Mouse (Mus musculus) MN1 (cell line): ENCODE data around the gene Oscp1.
"Not testable (repeated sequence)": the region's sequence is repeated elsewhere in the genome, so short reads cannot be mapped to it uniquely, and the experiment has no call there.

Source experiments
- DNase-seq: peaks from one replicate; pipeline ENCODE4 v3.0.0-alpha.2; 2016; ENCODE audit warnings: low spot score

Oscp1 gene

DNA sequence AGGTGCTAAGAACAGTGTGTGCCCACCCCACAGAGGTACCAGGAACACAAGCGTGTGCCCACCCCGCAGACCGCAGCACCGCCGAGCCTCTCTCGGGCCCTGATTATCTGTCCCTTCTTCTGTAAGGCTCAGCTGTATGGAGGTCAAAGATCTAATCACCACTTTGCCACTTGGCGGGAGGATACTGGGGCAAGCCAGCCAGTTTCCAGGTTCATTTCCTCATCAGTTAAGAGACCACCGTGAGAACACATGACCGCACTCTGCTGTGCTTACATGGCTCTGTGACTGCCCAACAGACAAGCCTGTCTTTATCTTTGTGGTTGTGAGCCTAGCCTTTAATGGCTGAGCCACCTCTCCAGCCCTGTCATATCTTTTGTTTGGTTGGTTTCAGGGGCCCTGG is 24.7 kb downstream of the Oscp1 start:
- no peak for DNase-seq

DNA sequence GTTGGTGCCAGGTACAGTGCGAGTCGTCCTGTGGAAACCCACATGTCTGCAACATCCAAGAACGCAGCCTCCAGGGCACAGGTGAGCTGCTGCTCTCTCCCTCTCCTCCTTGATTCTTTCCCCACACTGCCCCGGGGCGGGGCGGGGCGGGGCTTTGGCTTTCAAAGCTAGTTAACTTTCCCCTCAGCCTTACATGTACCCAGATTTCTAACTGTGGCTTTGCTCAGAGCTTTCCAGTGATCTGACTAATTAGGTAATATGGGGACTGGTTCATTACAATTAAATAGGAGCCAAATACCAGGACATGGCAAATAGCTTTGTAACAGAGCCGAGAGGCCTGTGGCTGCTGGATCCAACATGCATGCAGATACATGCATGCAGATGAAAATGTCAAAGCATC is 26.0 kb downstream of the Oscp1 start:
- no peak for DNase-seq

DNA sequence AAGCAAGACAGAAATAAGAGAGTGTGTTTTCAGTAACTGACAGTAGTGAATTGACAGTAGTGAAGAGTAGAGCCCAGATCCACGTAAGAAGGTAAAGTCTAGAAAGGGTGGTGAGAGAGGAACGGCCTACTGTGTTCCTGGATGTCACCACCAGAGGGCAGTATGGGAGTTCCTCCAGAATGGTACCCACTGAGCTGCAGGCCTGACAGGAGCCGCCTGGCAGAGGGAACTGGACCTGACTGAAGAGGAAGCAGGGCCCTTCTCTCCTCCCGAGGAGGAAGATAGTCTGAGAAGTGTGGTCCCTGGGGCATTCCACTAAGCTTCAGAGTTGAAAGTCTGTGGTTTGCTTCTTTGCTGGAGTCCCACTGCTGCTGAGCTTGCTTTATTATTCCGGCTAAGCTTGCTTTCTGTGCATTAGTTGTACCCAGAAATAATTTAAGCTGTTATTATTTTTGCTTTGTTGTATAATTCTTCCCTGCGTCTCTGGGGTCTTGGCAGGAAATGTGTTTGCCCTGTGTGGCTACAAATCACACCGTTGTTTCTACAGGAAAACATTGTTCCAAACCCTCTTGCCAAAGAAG is 27.7 kb downstream of the Oscp1 start:
- peak; percentile 84 for DNase-seq

DNA sequence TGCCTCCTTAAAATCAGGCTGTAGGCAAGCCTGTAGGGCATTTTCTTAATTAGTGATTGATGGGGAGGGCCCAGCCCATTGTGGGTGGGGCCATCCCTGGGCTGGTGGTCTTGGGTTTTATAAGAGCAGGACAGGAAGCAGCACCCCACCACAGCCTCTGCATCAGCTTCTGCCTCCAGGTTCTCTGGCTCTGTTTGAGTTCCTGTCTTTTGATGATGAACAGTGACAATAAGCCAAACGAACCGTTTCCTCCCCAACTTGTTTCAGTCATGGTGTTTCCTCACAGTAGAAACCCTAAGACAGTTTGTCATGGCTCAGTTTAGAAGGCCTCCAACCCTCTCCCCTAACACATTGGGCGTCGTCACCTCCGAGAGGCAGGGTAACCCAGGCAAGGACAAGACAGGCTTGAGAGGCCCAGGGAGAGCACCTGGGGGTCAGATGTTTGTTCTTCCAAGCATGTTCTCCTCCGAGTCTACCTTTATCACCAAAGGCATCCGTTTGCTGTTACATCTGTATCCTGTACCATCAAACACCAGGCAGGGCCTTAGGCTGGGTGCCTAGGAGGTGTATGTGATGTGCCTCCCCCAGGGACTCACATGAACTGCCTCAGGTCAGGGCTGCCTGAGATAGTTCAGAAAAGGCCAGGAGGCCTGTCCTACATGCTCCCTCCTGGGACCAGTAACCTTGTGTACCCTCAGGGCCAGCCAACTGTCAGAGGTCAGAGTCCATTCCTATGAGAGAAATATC is 31.9 kb downstream of the Oscp1 start:
- no peak for DNase-seq

DNA sequence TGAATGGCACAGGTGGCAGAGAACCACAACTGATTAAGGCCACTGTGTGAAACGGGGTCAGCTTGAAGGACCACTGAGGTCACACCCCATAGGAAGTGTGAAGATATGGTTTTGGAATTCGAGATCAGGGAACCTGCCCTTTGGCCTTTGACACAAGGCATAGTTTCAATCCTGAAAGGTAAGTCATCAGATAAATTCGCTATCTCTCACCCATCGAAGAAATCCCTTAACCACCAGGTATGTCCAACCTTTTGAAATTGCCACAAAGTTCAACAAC is 32.4 kb downstream of the Oscp1 start:
- DNase-seq, result no peak

DNA sequence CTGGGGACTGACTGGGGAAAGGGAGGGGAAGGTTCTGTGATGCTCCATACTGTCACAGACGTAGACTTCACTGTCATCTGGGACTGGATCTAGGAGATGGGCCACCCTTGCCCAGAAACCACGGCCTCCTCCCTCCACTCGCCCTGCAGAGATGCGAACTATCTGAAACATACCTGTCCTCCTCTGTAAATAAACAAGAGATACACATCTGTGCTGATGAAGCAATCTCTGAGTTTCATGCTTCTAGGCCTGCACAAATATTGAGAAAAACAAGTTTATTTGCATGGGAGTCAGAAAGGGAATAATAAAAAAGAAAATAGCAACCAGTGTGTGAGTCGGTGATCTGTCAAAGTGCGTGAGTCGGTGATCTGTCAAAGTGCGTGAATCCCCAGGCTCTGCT is 33.5 kb downstream of the Oscp1 start:
- DNase-seq, result no peak

DNA sequence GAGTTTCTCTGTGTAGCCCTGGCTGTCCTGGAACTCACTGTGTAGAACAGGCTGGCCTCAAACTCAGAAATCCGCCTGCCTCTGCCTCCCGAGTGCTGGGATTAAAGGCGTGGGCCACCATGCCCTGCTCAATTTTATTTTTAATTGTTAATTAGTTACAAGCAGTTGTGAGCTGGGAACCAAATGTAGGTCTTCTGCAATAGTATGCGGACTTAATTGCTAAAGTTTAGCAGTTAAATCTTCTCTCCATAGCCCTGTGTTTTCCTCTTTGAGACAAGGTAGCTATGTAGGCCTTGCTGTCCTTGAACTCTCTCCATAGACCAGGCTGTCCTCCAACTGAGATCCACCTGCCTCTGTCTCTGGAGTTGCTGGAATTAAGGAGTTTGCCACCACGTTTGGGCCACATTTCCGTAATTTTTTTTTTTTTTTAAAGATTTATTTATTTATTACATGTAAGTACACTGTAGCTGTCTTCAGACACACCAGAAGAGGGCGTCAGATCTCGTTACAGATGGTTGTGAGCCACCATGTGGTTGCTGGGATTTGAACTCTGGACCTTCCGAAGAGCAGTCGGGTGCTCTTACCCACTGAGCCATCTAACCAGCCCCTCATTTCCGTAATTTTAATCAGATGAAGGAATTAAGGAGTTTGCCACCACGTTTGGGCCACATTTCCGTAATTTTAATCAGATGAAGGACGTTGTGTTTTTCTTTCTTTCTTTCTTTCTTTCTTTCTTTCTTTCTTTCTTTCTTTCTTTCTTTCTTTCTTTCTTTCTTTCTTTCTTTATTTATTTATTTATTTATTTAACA is 37.5 kb downstream of the Oscp1 start:
- not testable (repeated sequence) for DNase-seq

DNA sequence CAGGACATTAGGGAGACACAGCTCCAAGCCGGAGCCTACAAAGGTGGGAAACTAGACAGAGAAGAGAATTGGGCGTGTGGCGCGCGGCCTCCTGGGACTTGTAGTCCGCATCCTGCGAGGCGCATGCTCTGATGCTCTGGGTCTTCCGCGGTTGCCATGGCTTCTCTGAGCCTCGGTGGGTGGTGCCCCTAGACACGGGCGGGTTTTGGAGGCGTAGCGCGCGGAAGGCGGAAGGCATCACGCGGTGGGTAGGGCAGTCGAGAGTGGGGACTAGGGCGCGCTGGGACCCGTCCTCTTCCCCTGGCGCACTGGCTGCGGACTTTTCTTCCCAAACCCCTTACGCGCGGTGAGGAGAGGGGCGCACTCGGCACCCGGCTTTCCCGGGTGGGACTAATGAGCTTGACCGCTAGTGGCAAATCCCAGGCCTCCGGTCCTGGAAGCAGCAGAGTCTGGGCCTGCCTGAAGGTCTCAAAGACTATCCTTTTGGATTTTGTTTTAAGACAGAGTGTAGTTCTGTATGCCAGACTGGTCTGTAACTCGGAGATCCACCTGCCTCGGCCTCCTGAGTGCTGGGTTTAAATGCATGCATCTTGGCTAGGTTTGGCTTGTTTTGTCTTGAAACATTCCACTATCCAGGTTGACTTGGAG is 38.2 kb downstream of the Oscp1 start, which contains the start of gene Lsm10:
Gene Lsm10, plus strand, starts transcription at position 160 of the 648 bp plus-strand sequence.
- peak; percentile 96 for DNase-seq

DNA sequence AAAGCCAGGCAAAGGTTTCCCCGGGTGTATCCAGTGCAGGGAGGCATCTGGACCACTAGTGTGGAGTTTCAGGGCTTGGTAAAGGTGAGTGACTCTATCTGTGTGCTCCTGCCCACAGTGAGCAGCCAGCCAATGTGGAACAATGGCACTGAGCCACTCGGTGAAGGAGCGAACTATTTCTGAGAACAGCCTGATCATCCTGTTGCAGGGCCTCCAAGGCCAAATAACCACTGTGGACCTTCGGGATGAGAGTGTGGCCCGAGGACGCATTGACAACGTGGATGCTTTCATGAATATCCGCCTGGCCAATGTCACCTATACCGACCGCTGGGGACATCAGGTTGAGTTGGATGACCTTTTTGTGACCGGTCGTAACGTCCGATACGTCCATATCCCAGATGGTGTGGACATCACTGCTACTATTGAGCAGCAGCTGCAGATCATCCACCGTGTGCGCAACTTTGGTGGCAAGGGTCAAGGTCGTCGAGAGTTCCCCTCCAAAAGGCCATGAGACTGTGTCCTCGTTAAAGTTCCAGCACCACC is 39.4 kb downstream of the Oscp1 start:
- no peak for DNase-seq

DNA sequence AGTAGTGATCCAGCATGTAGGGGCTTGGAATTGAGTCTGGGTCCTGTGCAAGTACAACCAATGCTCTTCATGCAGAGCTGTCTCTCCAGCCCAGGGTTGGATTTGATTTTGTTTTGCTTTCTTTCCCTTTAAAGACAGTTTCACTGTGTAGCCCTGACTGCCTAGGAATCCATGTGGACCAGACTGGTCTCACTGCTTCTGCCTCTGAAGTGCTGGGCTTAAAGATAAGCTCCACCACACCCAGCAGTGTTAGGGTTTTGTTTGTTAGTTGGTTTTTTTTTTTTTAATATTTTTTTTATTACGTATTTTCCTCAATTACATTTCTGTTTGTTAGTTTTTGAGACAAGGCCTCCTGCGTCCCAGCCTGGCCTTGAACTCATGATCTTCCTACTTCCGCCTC is 41.0 kb downstream of the Oscp1 start:
- no peak for DNase-seq

DNA sequence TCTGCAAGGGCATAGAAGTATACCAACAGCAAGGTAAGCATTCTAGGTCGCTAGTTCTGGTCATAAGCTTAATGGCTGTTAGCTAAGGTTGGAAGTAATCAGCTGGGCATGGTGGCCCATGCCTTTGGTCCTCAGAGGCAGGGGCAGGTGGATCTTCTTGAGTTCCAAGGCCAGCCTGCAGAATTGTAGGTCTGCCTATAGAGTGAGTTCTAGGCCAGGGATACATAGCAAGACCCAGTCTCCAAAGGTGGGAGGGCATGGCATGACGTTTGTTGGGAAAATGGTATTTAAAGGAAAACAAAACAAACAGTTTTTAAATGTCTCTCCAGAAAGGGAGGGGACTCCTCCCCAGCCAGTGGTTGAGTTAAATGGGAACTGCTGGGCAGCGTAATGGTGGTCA is 42.4 kb downstream of the Oscp1 start:
- DNase-seq, result no peak

DNA sequence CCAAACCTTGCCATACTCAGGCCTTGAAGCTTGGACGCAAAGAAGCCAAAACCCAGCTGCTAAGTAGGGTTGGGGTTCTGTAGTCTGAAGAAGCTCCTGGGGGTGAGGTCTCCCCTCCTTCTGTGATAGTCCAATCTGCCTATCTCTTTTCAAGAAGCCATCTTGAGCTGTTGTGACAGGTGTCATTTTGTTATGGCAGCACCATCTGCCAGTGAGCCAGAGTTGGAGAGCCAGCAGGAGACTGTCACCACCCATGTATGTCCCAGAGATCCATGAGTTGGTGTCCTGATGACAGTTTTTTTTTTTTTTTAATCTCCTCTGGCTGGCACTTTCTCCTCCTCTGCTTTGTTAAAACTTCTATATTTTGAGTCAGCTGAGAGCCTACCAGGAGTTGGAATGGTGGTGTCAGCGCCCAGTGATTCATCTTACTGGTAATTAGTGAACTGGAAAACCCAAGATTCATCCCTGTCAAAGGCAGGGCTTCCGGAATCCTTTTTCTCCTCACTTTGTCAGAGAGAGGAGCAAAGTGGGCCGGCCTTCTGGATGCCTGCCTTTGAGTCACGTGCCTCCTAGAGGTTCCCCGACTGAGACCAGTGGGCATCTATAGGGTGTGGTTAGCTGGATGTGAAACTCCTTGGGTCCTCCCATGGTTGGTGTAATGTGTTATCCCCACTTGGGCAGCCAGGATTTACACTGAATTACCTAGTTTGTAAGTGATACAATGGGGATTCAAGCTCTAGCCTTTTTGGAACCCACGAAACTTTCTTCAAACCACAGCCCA is 43.9 kb downstream of the Oscp1 start:
- DNase-seq, result peak; percentile 86

DNA sequence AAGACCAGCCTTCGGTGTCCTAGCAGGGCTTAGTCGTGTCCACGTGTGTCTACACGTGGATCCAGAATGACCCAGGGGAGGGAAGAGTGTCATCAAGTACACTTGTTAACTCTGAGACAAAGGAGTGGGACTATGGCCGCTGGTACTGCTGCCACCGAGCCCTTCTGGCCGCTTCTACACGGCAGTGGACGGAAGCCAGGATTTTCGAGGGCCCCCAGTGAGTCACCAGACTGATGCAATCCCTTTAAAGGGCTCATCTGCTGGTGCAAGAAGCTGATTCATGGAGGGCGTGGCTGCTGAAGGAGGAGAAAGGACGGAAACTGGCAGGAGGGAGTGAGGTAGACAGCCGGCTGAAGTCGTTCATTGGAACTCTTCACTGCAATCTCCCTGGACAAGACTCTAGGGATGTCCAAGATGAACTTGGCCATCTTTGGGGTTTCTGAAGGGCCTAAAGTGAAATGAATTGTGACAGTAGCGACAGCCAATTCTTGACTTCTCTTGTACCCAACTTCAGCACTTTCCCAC is 44.8 kb downstream of the Oscp1 start:
- peak; percentile 95 for DNase-seq

DNA sequence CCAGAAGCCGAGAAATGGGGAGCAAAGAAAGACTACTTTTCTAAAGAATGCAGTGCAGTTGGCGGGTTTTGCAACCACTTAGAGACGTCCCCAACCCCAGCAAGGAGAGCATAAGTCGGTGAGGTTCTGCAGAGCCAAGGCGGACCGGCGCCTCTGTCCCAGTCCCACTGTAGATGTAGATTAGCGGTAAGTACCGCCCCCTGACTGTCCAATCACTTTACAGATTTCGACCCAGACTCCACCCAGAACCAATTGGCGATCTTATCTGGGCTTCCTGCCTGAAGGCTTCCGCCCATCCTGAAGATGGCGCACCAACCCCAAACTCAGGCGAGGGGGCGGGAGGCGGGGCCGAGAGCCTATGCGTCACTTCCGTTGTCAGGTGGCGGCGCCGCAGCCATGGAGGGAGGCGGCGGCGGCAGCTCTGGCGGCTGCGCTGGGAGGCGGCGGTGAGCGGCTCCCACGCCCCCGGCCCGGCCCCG is 45.3 kb downstream of the Oscp1 start, which contains the start of gene Stk40:
Gene Stk40, plus strand, starts transcription at position 368 of the 479 bp plus-strand sequence.
- peak; percentile 96 for DNase-seq

DNA sequence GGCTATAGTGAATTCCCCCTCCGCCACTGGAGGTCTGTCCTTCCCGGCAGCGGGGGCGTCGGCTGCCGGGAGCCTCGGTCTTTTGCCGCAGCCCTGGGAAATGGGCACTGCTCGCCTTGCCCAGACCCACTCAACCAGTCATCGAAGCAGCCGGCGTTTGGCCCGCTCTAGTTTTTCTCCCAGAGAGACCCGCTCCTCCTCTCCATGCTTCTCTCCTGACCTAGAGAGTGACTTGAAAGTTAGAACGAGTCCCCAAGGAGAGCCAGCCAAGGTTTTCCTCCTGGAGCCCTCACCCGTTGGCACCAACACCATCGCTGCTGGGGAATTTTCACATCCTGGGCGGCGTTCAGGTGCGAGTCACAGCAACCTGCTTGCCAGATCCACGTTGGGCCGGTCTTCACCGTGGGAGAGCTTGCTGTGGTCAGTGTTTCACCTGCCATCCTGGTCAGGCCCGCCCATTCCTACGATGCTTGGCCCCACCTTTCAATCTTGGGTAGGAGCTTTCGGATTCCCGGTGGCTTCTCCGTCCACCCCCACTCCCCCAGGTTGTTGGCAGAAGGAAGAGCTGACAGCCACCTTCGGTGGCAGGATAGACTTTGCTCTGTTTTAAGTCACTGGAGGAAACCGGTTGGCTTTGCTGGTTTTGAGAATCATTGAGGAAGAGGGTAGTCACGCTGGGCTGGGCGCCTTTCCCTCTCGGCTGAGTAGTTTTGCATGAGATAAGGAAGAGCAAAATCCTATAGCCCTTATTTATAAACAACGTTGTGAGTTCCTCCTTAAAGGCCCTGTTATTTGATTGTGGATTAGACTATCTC is 46.1 kb downstream of the Oscp1 start:
- peak; percentile 27 for DNase-seq

DNA sequence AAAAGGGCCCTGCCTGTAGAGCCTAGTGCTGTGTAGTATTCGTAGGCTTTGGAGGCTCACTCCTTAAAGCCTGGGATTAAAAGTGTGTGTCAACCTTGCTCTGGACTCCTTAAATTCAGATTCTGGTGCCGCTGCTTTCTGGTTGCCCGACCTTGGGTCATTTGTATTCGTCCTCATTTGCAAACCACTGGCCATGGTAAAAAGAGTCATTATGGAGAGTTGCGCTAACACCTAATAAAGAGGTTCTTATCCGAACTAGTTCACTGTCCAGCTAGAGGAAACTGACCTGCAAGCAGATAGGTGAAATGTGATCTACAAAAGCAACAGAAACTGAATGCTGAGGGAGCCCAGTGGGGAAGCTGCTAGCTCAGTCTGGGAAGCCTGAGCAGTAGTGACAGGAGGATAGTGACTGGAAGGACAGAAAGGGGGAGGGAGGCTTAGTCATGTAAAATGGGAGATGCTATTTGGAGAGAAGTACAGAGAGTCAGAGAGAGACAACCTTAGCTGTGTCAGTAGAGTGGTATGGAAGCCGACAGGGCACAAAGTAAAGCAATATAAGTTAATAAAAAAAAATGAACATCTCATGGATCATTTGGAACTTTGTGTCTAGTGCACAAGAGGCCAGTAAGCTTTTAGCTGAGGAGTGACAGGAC is 46.9 kb downstream of the Oscp1 start:
- DNase-seq, result no peak

DNA sequence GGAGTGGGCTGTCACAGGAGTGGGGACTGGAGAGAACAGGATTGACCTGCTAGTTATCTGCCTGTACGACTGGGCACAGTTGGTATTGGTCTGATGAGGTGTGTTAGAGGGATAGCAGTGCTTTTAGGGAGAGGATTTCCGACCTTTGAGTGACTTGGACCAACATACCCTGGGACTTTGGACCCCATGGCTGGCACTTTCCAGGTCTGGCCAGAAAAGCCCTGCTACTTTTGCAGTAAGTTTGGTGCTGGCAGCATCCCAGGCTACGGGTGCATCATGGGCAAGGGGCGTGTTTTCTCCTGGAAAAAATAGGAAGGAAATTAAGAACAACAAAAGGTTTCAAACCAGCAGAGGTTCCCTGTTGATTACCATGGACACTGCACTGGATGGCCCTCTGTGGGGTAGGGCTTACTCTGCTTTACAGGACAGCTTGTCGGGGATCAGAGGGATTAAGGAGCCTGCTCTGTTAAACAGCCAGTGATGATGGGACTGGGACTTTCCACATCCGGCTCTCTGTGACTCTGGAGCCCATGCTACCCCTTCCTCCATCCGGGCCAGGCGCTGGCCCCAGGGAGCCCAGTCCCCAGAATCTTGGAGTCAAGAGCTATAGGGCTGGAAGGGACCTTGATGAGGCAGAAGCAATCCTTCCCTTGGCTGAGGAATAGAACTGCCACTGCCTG is 49.8 kb downstream of the Oscp1 start:
- no peak for DNase-seq

DNA sequence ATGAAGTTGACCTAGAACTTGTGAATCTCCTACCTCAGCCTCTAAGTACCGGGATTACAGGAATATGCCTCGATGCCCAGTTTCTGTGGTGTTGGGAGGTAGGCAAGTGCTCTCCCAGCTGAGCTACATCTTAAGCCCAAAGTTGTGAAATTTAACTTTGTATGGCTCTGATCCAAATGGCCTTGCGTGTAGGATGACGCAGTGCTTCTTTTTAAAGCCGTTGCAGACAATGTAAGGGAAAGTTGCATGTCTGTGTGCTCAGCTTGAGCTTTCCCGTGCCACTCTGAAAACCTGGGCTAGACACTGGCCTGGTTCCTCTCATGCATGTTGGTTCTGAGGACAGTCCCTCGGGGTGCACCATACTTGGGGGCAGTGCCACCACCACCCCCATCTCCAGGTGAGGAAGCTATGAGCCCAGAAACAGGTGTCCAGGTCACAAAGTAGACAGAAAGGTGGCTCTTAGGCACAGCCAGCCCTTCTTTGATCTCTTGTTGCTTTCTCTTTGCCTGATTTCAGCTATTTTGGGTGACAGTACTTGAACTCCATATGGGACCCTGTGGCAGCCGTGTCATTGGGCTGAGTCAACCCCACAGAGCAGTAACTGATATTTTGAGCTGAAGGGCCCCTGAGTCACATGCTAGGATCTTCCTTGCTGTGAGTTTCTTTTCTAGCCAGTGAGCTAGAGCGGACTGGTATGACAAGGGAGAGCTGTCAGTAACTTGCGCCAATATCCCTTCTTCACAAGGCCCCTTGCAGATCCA is 51.4 kb downstream of the Oscp1 start:
- no peak for DNase-seq
